Mouse (Mus musculus): ENCODE measurements around the gene Mrps34. TPM values are rescaled to one million over a fixed set of nuclear protein-coding genes. Genes with fewer than 3 reads are reported as not detected.

Gene Mrps34
- polyA plus RNA-seq (2012; rRNA removed): 147 and 149 TPM in 2 replicates

DNA sequence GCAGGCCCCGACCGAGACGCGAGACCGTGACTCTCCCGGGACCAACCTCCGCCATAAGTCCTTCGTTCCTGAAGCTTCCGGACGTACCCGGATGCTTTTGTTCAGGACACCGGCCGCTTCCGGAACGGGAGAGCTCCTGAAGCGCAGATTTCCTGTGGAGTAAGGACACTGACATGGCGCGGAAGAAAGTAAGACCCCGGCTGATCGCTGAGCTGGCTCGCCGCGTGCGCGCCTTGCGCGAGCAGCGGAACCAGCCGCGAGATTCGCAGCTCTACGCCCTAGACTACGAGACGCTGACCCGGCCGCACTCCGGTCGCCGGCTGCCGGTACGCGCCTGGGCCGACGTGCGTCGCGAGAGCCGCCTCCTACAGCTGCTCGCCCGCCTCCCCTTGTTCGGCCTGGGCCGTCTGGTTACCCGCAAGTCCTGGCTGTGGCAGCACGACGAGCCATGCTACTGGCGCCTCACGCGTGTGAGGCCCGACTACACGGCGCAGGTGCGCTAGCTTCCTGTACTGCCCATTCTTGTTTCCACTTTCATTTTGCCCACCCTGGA lies at the start of gene Mrps34, which contains the start of gene Eme2:
TSS of gene Mrps34 (plus strand) at position 122 of the 553 bp plus-strand sequence.
TSS of gene Eme2 (minus strand) at position 93 of the 553 bp plus-strand sequence.
- H3K27me3 ChIP-seq (ENCODE audit: control insufficient read depth, insufficient read depth, low read length): no peaks in the 10 kb centered on the region
- peak; percentile 87 to 89 for DNase-seq
- under 1% methylated on average over 62 of the region's 62 CpGs for WGBS
- H3K4me1 ChIP-seq (ENCODE audit: control insufficient read depth, insufficient read depth, low read length): peaks cover 60% of the 10 kb centered on the region
- H3K27ac ChIP-seq (ENCODE audit: insufficient read depth, low read length): peak within 1 kb of the TSS; percentile 67
- TF ChIP-seq POLR2A (IDR thresholded peaks at IDR 0.05; ENCODE audit: borderline replicate concordance, insufficient read depth, low read length) (peak; percentile 69; the same call in 1 of the 2 replicates), CTCF (IDR thresholded peaks at IDR 0.05; ENCODE audit: borderline replicate concordance, insufficient read depth, low read depth, low read length) (no peak)
- peak within 1 kb of the TSS; percentile 87 for H3K4me3 ChIP-seq (replicated peaks; ENCODE audit: insufficient read depth, low read depth, low read length)

DNA sequence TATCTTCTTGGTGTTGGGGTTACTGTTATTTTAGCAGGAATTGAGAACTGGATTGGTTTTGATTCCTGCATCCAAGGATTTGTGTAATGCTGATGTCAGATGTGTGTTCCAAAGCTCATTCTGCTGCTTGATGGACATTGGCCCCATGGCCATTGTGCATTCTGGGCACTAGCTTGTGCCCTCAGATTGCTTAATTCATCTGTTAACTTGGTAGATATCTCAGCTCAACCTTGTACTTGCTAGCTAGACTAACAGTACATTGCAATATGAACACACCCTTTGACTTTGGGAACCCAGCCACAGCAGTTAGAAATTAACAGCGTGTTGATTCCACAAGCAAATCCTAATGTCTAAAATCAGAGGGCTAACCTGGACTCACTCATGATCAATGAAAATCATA lies 47.5 kb upstream of the Mrps34 start:
- WGBS: 91% methylated on average over 1 of the region's 1 CpGs
- Histone ChIP-seq H3K4me3 (replicated peaks; ENCODE audit: insufficient read depth, low read depth, low read length) (no peak overlapping the region), H3K27ac (ENCODE audit: insufficient read depth, low read length) (no peak overlapping the region), H3K4me1 (ENCODE audit: control insufficient read depth, insufficient read depth, low read length) (no peaks in the 10 kb centered on the region), H3K27me3 (ENCODE audit: control insufficient read depth, insufficient read depth, low read length) (no peaks in the 10 kb centered on the region)
- no peak for TF ChIP-seq CTCF (IDR thresholded peaks at IDR 0.05; ENCODE audit: borderline replicate concordance, insufficient read depth, low read depth, low read length)
- TF ChIP-seq POLR2A (IDR thresholded peaks at IDR 0.05; ENCODE audit: borderline replicate concordance, insufficient read depth, low read length): no peak
- no peak for DNase-seq

DNA sequence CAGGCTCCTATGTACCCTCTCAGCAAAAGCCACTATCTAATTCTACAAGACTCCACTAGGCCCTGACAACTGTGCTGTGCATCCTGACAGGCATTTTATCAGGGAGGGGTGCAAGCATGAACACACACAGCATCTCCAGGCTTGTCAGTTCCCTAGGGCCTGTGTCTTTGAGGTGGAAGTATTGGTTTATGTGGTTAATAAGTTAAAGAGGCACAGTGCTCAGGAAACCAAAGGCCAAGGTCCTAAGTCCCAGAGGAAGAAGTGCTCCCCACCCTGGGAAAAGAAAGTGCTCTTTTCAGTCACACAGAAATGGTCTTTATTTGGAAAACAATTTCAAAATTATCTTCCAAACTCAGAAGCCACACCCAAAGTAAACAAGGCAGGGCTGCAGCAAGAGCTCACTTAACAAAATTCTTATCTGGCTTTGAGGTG lies 46.3 kb upstream of the Mrps34 start:
- no peak overlapping the region for H3K27ac ChIP-seq (ENCODE audit: insufficient read depth, low read length)
- DNase-seq: no peak
- no peak overlapping the region for H3K4me3 ChIP-seq (replicated peaks; ENCODE audit: insufficient read depth, low read depth, low read length)
- no peaks in the 10 kb centered on the region for H3K4me1 ChIP-seq (ENCODE audit: control insufficient read depth, insufficient read depth, low read length)
- no peaks in the 10 kb centered on the region for H3K27me3 ChIP-seq (ENCODE audit: control insufficient read depth, insufficient read depth, low read length)
- TF ChIP-seq CTCF (IDR thresholded peaks at IDR 0.05; ENCODE audit: borderline replicate concordance, insufficient read depth, low read depth, low read length): no peak
- no peak for TF ChIP-seq POLR2A (IDR thresholded peaks at IDR 0.05; ENCODE audit: borderline replicate concordance, insufficient read depth, low read length)

DNA sequence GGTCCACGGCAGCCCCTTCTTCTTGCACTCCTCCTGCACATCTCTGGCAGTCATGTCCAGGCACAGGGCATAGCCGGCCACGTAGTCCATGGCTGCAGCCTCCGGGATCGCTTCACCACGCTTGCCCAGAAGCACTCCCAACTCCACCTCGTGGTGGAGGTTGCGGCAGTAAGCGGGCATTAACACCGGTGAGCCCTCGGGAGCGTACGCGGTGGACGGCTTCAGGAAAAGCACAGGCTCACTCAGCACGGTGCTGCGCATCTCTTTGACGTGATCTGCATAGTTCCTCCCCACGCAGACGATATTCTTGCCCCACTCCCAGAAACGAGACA lies 45.2 kb upstream of the Mrps34 start:
- WGBS: under 1% methylated on average over 21 of the region's 21 CpGs
- no peak for DNase-seq
- peak overlapping the region; percentile 69 for H3K4me3 ChIP-seq (replicated peaks; ENCODE audit: insufficient read depth, low read depth, low read length)

DNA sequence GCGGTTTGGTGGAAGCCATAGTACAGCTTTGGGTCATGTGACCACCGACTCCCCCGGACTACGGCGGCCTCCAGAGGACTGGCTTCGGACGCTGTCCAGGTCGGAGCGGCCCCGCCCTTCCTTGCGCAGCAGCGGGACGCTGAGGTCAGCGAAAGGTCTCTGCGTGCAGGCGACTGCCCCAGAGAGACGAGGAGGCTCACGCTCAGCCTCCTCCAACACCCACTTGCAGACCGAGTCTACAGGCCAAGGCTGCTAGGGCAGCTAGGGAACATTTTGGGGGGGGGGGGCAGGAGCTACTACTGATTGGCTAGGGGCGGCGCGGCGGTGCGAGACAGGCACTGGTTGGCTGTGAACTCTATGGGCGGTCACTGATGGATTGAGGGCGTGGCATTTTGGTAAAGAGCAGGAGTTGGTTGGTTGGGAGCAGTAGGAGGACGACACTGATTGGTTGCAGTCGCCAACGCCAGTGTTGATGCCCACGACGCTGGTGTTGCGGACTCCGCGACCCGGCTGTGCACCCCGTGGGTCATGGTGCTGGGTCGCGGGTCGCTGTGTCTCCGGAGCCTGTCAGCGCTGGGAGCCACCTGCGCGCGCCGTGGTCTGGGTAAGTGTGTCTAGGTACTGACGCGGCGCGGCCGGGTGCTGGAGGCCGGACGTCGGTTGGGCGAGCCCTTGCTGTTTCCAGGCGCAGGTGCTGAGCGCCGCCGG lies 44.7 kb upstream of the Mrps34 start, which contains the start of gene Fahd1:
TSS of gene Fahd1 (minus strand) at position 300 of the 708 bp plus-strand sequence.
- TF ChIP-seq POLR2A (IDR thresholded peaks at IDR 0.05; ENCODE audit: borderline replicate concordance, insufficient read depth, low read length): peak; percentile 78
- no peak for TF ChIP-seq CTCF (IDR thresholded peaks at IDR 0.05; ENCODE audit: borderline replicate concordance, insufficient read depth, low read depth, low read length)
- Histone ChIP-seq H3K4me1 (ENCODE audit: control insufficient read depth, insufficient read depth, low read length) (no peaks in the 10 kb centered on the region), H3K27me3 (ENCODE audit: control insufficient read depth, insufficient read depth, low read length) (no peaks in the 10 kb centered on the region), H3K4me3 (replicated peaks; ENCODE audit: insufficient read depth, low read depth, low read length) (peak within 1 kb of the TSS; percentile 69), H3K27ac (ENCODE audit: insufficient read depth, low read length) (peak within 1 kb of the TSS; percentile 92)
- peak; percentile 97 to 99 for DNase-seq
- WGBS: under 1% methylated on average over 58 of the region's 58 CpGs

More for the DNA sequence above, 45.2 kb upstream of the Mrps34 start:
- TF ChIP-seq CTCF (IDR thresholded peaks at IDR 0.05; ENCODE audit: borderline replicate concordance, insufficient read depth, low read depth, low read length) (peak; percentile 23; the same call in 1 of the 2 replicates), POLR2A (IDR thresholded peaks at IDR 0.05; ENCODE audit: borderline replicate concordance, insufficient read depth, low read length) (no peak)
- Histone ChIP-seq H3K27ac (ENCODE audit: insufficient read depth, low read length) (peak overlapping the region; percentile 92), H3K4me1 (ENCODE audit: control insufficient read depth, insufficient read depth, low read length) (no peaks in the 10 kb centered on the region), H3K27me3 (ENCODE audit: control insufficient read depth, insufficient read depth, low read length) (no peaks in the 10 kb centered on the region)

DNA sequence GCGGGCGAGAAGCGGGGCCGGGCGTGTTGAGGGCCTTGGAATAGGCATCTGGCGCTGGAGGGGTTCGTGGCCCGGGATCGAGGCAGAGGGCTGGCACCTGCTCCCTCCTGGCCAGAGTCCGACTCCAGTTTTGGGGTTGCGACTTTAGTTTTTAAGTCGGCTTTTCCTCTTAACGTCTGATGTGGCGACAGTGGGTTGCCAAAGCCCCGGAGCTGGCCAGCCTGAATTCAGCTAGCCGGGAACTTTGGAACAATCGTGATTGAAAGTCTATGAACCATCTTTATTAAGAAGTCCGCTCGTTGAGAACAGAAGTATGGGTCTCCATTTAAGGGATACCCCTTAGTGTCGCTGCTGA lies 44.2 kb upstream of the Mrps34 start:
- Histone ChIP-seq H3K27ac (ENCODE audit: insufficient read depth, low read length) (peak overlapping the region; percentile 38), H3K4me1 (ENCODE audit: control insufficient read depth, insufficient read depth, low read length) (no peaks in the 10 kb centered on the region), H3K4me3 (replicated peaks; ENCODE audit: insufficient read depth, low read depth, low read length) (peak overlapping the region; percentile 69), H3K27me3 (ENCODE audit: control insufficient read depth, insufficient read depth, low read length) (no peaks in the 10 kb centered on the region)
- WGBS: under 1% methylated on average over 20 of the region's 20 CpGs
- no peak for DNase-seq
- TF ChIP-seq CTCF (IDR thresholded peaks at IDR 0.05; ENCODE audit: borderline replicate concordance, insufficient read depth, low read depth, low read length) (no peak), POLR2A (IDR thresholded peaks at IDR 0.05; ENCODE audit: borderline replicate concordance, insufficient read depth, low read length) (no peak)

DNA sequence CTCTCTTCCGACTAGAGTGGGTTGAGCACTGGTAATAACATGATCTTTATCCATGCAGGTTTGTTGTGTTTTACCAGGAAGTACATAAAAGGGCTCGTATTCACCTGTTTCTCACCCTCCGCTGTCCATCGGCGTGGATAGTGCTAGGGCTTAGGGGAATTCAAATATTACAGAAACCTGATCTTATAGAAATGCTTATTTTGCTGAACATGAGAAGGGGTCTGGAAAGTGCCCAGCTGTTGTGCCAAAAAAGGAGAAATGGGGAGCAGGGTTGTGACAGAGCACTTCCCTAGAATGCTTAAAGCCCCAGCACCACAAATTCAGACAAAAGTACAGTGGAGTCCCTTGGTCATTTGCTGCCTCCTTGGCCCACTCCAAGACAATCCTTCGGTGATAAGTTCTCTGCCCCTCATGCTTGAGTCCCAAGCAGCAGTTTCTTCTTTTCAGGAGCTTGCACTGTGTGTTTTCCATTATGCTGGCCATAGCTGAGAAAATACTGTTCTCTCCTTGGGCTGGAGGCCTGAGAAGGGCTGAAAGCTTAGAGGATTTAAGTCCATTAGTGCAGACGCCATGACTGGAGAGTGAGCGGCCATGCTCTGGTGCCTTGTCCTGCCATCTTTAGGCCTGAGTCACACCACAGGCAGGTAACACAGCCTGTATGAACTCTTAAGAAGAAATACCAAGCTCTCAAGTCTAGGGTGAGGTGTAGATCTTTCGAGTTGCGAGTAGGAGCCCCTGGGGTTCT lies 43.4 kb upstream of the Mrps34 start:
- no peak for DNase-seq
- no peak overlapping the region for H3K27ac ChIP-seq (ENCODE audit: insufficient read depth, low read length)
- H3K4me3 ChIP-seq (replicated peaks; ENCODE audit: insufficient read depth, low read depth, low read length): peak overlapping the region; percentile 69
- no peaks in the 10 kb centered on the region for H3K27me3 ChIP-seq (ENCODE audit: control insufficient read depth, insufficient read depth, low read length)
- H3K4me1 ChIP-seq (ENCODE audit: control insufficient read depth, insufficient read depth, low read length): no peaks in the 10 kb centered on the region
- WGBS: 65% methylated on average over 10 of the region's 10 CpGs
- TF ChIP-seq POLR2A (IDR thresholded peaks at IDR 0.05; ENCODE audit: borderline replicate concordance, insufficient read depth, low read length) (no peak), CTCF (IDR thresholded peaks at IDR 0.05; ENCODE audit: borderline replicate concordance, insufficient read depth, low read depth, low read length) (no peak)
